Mouse (Mus musculus) CH12.LX (cell line): ENCODE measurements around the gene Ptch2. TPM values are rescaled to one million over a fixed set of nuclear protein-coding genes. Genes with fewer than 3 reads are reported as not detected.

Source experiments
- DNase-seq: peaks from one replicate; pipeline ENCODE4 v3.0.0-alpha.2; 2013; ENCODE audit errors: extremely low read depth
- H3K27ac ChIP-seq: 2 replicates; pipeline ENCODE4 v1.5.1; 2012; ENCODE audit warnings: low read depth, mild to moderate bottlenecking, control low read depth, moderate library complexity; ENCODE audit not compliant: insufficient read depth
- H3K27me3 ChIP-seq: replicated peaks from 2 replicates; pipeline ENCODE3; 2012; ENCODE audit warnings: inconsistent platforms
- H3K36me3 ChIP-seq, 2 experiments: replicated peaks in 1 of 2; 2 replicates each; pipeline versions ENCODE3 to v1.6.1; 2012; ENCODE audit warnings: inconsistent platforms in 1 of 2, low read length in 1 of 2, mild to moderate bottlenecking in 1 of 2, mixed read lengths in 1 of 2, moderate library complexity in 1 of 2; ENCODE audit not compliant: control insufficient read depth in 1 of 2, insufficient read depth in 1 of 2
- H3K4me1 ChIP-seq, 2 experiments: 2 replicates each; pipeline ENCODE4 v1.6.1; 2012; ENCODE audit warnings: inconsistent platforms in 1 of 2, moderate library complexity in 1 of 2; ENCODE audit not compliant: insufficient read depth in 2 of 2, control insufficient read depth in 1 of 2
- H3K4me2 ChIP-seq: 2 replicates; pipeline ENCODE4 v1.6.1; 2012; ENCODE audit warnings: low read depth, mild to moderate bottlenecking, control low read depth; ENCODE audit not compliant: poor library complexity, insufficient read depth, severe bottlenecking
- H3K4me3 ChIP-seq, 3 experiments: fragments of 150-350 bp in 1 of 3; sonication (generic) in 1 of 3; replicated peaks in 1 of 3; 2 replicates each; pipeline versions ENCODE3 to v1.5.1; 2011 to 2012; ENCODE audit warnings: low read depth in 2 of 3, low read length in 2 of 3, mild to moderate bottlenecking in 2 of 3, moderate library complexity in 2 of 3, control low read depth in 1 of 3, improper control_type of control experiment in 1 of 3, inconsistent platforms in 1 of 3, mixed read lengths in 1 of 3; ENCODE audit not compliant: poor library complexity in 1 of 3
- H3K79me2 ChIP-seq: replicated peaks from 2 replicates; pipeline ENCODE4 v1.6.1; 2012; ENCODE audit warnings: mild to moderate bottlenecking, moderate library complexity; ENCODE audit not compliant: control insufficient read depth, poor library complexity, insufficient read depth, severe bottlenecking; ENCODE audit errors: extremely low read depth
- H3K9ac ChIP-seq: 2 replicates; pipeline ENCODE4 v1.6.1; 2012; ENCODE audit warnings: low read depth, mild to moderate bottlenecking, control low read depth, moderate library complexity; ENCODE audit not compliant: insufficient read depth
- H3K9me3 ChIP-seq: replicated peaks from 2 replicates; pipeline ENCODE3; 2012; ENCODE audit warnings: low read length, inconsistent platforms, mixed read lengths
- BHLHE40 ChIP-seq: IDR thresholded peaks from 2 replicates; pipeline ENCODE4 v1.6.1; 2011; ENCODE audit warnings: mild to moderate bottlenecking, low read depth, low read length, improper control_type of control experiment
- CHD1 ChIP-seq: IDR thresholded peaks from 2 replicates; pipeline ENCODE4 v1.6.1; 2012; ENCODE audit warnings: low read depth, low read length, improper control_type of control experiment, inconsistent platforms
- CTCF ChIP-seq, 2 experiments: IDR thresholded peaks in 1 of 2; conservative IDR thresholded peaks in 1 of 2; 2 replicates each; pipeline ENCODE4 v1.5.1; 2011 to 2012; ENCODE audit warnings: low read depth in 2 of 2, low read length in 2 of 2, improper control_type of control experiment in 1 of 2, inconsistent platforms in 1 of 2, mild to moderate bottlenecking in 1 of 2, moderate library complexity in 1 of 2
- E2F4 ChIP-seq: IDR thresholded peaks from 2 replicates; pipeline ENCODE4 v1.6.1; 2011; ENCODE audit warnings: low read depth, low read length, improper control_type of control experiment; ENCODE audit not compliant: insufficient replicate concordance
- ELF1 ChIP-seq: IDR thresholded peaks from 2 replicates; pipeline ENCODE4 v1.6.1; 2014; ENCODE audit warnings: low read depth, mild to moderate bottlenecking, inconsistent platforms, low read length, improper control_type of control experiment
- EP300 ChIP-seq: IDR thresholded peaks from 2 replicates; pipeline ENCODE4 v1.6.1; 2011; ENCODE audit warnings: low read length, improper control_type of control experiment
- GABPA ChIP-seq: IDR thresholded peaks from 2 replicates; pipeline ENCODE4 v1.6.1; 2012; ENCODE audit warnings: low read depth, low read length, improper control_type of control experiment, inconsistent platforms; ENCODE audit not compliant: insufficient replicate concordance
- HCFC1 ChIP-seq: IDR thresholded peaks from 2 replicates; pipeline ENCODE4 v1.6.1; 2012; ENCODE audit warnings: low read depth, mild to moderate bottlenecking, inconsistent platforms, low read length, improper control_type of control experiment
- IRF4 ChIP-seq: IDR thresholded peaks from 2 replicates; pipeline ENCODE4 v1.6.1; 2014; ENCODE audit warnings: low read depth, mild to moderate bottlenecking, inconsistent platforms, low read length, improper control_type of control experiment
- KAT2A ChIP-seq: IDR thresholded peaks from 2 replicates; pipeline ENCODE4 v1.6.1; 2012; ENCODE audit warnings: low read length, improper control_type of control experiment, inconsistent platforms; ENCODE audit not compliant: insufficient replicate concordance
- MAX ChIP-seq: IDR thresholded peaks from 2 replicates; pipeline ENCODE4 v1.6.1; 2011; ENCODE audit warnings: low read length, improper control_type of control experiment
- MEF2A ChIP-seq: IDR thresholded peaks from 2 replicates; pipeline ENCODE4 v1.6.1; 2014; ENCODE audit warnings: low read depth, mild to moderate bottlenecking, inconsistent platforms, low read length, improper control_type of control experiment, borderline replicate concordance
- MXI1 ChIP-seq: IDR thresholded peaks from 2 replicates; pipeline ENCODE4 v1.6.1; 2011; ENCODE audit warnings: mild to moderate bottlenecking, low read depth, low read length, improper control_type of control experiment
- MYC ChIP-seq: IDR thresholded peaks from 2 replicates; pipeline ENCODE4 v1.6.1; 2011; ENCODE audit warnings: low read depth, mild to moderate bottlenecking, improper control_type of control experiment, low read length
- NELFE ChIP-seq: IDR thresholded peaks from 2 replicates; pipeline ENCODE4 v1.6.1; 2011; ENCODE audit warnings: low read depth, low read length, improper control_type of control experiment
- NRF1 ChIP-seq: IDR thresholded peaks from 2 replicates; pipeline ENCODE4 v1.6.1; 2014; ENCODE audit warnings: low read depth, mild to moderate bottlenecking, inconsistent platforms, low read length, improper control_type of control experiment, moderate library complexity
- RCOR1 ChIP-seq: conservative IDR thresholded peaks from 2 replicates; pipeline ENCODE4 v1.6.1; 2012; ENCODE audit warnings: low read depth, mild to moderate bottlenecking, inconsistent platforms, low read length, improper control_type of control experiment
- SIN3A ChIP-seq: IDR thresholded peaks from 2 replicates; pipeline ENCODE4 v1.6.1; 2012; ENCODE audit warnings: low read length, improper control_type of control experiment, inconsistent platforms
- TBP ChIP-seq: conservative IDR thresholded peaks from 2 replicates; pipeline ENCODE4 v1.6.1; 2011; ENCODE audit warnings: low read depth, low read length, improper control_type of control experiment
- TCF12 ChIP-seq: IDR thresholded peaks from 2 replicates; pipeline ENCODE4 v1.6.1; 2014; ENCODE audit warnings: low read depth, mild to moderate bottlenecking, inconsistent platforms, low read length, improper control_type of control experiment
- UBTF ChIP-seq: IDR thresholded peaks from 2 replicates; pipeline ENCODE4 v1.6.1; 2012; ENCODE audit warnings: low read depth, mild to moderate bottlenecking, inconsistent platforms, low read length, improper control_type of control experiment, moderate library complexity
- USF1 ChIP-seq: IDR thresholded peaks from 2 replicates; pipeline ENCODE4 v1.6.1; 2014; ENCODE audit warnings: low read depth, mild to moderate bottlenecking, inconsistent platforms, low read length, improper control_type of control experiment
- USF2 ChIP-seq: conservative IDR thresholded peaks from 2 replicates; pipeline ENCODE4 v1.6.1; 2011; ENCODE audit warnings: low read depth, low read length, improper control_type of control experiment
- ZC3H11A ChIP-seq: IDR thresholded peaks from 2 replicates; pipeline ENCODE4 v1.6.1; 2012; ENCODE audit warnings: low read depth, mild to moderate bottlenecking, inconsistent platforms, low read length, improper control_type of control experiment
- ZMIZ1 ChIP-seq: IDR thresholded peaks from 2 replicates; pipeline ENCODE4 v1.6.1; 2012; ENCODE audit warnings: low read depth, mild to moderate bottlenecking, inconsistent platforms, low read length, improper control_type of control experiment
- ZNF384 ChIP-seq: IDR thresholded peaks from 2 replicates; pipeline ENCODE4 v1.6.1; 2012; ENCODE audit warnings: low read depth, low read length, improper control_type of control experiment, inconsistent platforms
- dilution Hi-C: fragments of 300-500 bp; cut with MboI; formaldehyde crosslinking; loops from 2 replicates; pipeline ENCODE4 v1.14.3; 2020; ENCODE audit warnings: low sequenced_read_pairs; ENCODE audit not compliant: extremely low pct_unique_long_range_greater_than_20kb, extremely low pct_ligation_motif_present
- in situ Hi-C: fragments of 300-500 bp; cut with MboI; formaldehyde crosslinking; loops from 3 replicates; pipeline ENCODE4 v1.14.3; 2019; ENCODE audit warnings: low sequenced_read_pairs, low pct_ligation_motif_present, low pct_unique_long_range_greater_than_20kb, mixed read lengths
- polyA plus RNA-seq: library from polyadenylated mRNA; unstranded; fragments of >175 nt; gene quantifications from 2 replicates; pipeline ENCODE4 v1.2.1, GENCODE M21; 2012; ENCODE audit warnings: low read depth; ENCODE audit not compliant: insufficient read length
- total RNA-seq, 2 experiments: library from RNA; depleted of rRNA; stranded (reverse); fragments of 300-350 nt in 1 of 2; fragments of >200 nt in 1 of 2; gene quantifications; 2 replicates each; pipeline ENCODE4 v1.2.3; 2012 to 2014

The Ptch2 gene
- total and polyA plus RNA-seq, 3 experiments = 0.21 to 0.79 TPM; not detected in 1

GRCm38 (mm10) chr4:117097969-117098763 is 2.3 kb downstream of the Ptch2 start:
- in situ Hi-C loops = no loop called here

GRCm38 (mm10) chr4:117098764-117099036 is 2.8 kb downstream of the Ptch2 start:
- Histone ChIP-seq H3K4me3 (no peak overlapping the region), H3K27me3 (no peaks in the 10 kb centered on the region), H3K79me2 (no peaks in the 10 kb centered on the region), H3K4me1 (peaks cover 0 to 7% of the 10 kb centered on the region in 2 experiments; a peak in 2 of 4 replicates), H3K9me3 (no peaks in the 10 kb centered on the region), H3K36me3 (no peaks in the 10 kb centered on the region), H3K4me2 (no peak overlapping the region), H3K9ac (no peak overlapping the region), H3K27ac (no peak overlapping the region)
- in situ Hi-C loops (no loop called here), dilution Hi-C loops (no loop called here)
- TF ChIP-seq CHD1 (no peak), MYC (no peak), HCFC1 (no peak), KAT2A (no peak), MEF2A (no peak), USF2 (no peak), SIN3A (no peak), NELFE (no peak), MXI1 (no peak), IRF4 (no peak), NRF1 (no peak), GABPA (no peak), BHLHE40 (no peak), ZNF384 (no peak), USF1 (no peak), CTCF (conservative IDR thresholded peaks at IDR 0.05 in 1 of 2, IDR thresholded peaks at IDR 0.05 in 1 of 2; ENCODE audit: low read depth in 2 of 2, low read length in 2 of 2) (no peak), TBP (no peak), UBTF (no peak), TCF12 (no peak), MAX (no peak)
- no peak for DNase-seq

More at GRCm38 (mm10) chr4:117097969-117098763, 2.3 kb downstream of the Ptch2 start:
- H3K4me2 ChIP-seq = no peak overlapping the region
- no peak overlapping the region for H3K4me3 ChIP-seq
- no peaks in the 10 kb centered on the region for H3K79me2 ChIP-seq
- no peak overlapping the region for H3K9ac ChIP-seq
- H3K27me3 ChIP-seq = no peaks in the 10 kb centered on the region
- no peak overlapping the region for H3K27ac ChIP-seq
- dilution Hi-C loops = no loop called here
- no peak for TF ChIP-seq E2F4
- TF ChIP-seq RCOR1 = no peak
- TF ChIP-seq IRF4 = no peak
- no peak for TF ChIP-seq ELF1
- no peak for TF ChIP-seq ZC3H11A
- no peak for TF ChIP-seq ZMIZ1
- TF ChIP-seq EP300 = no peak
- TF ChIP-seq NRF1 = no peak
- no peak for TF ChIP-seq GABPA
- no peak for TF ChIP-seq SIN3A
- no peak for TF ChIP-seq UBTF
- no peak for TF ChIP-seq ZNF384
- no peak for TF ChIP-seq CTCF (conservative IDR thresholded peaks at IDR 0.05 in 1 of 2, IDR thresholded peaks at IDR 0.05 in 1 of 2; ENCODE audit: low read depth in 2 of 2, low read length in 2 of 2)
- TF ChIP-seq MXI1 = no peak
- TF ChIP-seq, all 38 proteins: peak for 0
- peaks cover 0 to 7% of the 10 kb centered on the region in 2 experiments; a peak in 2 of 4 replicates for H3K4me1 ChIP-seq
- H3K9me3 ChIP-seq = no peaks in the 10 kb centered on the region
- no peak for DNase-seq
- no peaks in the 10 kb centered on the region for H3K36me3 ChIP-seq
